Mouse (Mus musculus): ENCODE measurements at regions not wholly inside any gene's neighbourhood (a gene's known extent, or its start where the extent isn't known, plus 50 kb on each side); places are given as distances from the start of the nearest gene placed in this dataset.
"Not testable (repeated sequence)": the region's sequence is repeated elsewhere in the genome, so short reads cannot be mapped to it uniquely, and the experiment has no call there.

GRCm38 (mm10) chr17:3037145-3037870 lies 77.5 kb upstream of the Scaf8 start:
- DNase-seq (ENCODE audit: extremely low spot score, low spot score), result no peak
- H3K9me3 ChIP-seq, result peaks cover 55% of the 10 kb centered on the region

DNA sequence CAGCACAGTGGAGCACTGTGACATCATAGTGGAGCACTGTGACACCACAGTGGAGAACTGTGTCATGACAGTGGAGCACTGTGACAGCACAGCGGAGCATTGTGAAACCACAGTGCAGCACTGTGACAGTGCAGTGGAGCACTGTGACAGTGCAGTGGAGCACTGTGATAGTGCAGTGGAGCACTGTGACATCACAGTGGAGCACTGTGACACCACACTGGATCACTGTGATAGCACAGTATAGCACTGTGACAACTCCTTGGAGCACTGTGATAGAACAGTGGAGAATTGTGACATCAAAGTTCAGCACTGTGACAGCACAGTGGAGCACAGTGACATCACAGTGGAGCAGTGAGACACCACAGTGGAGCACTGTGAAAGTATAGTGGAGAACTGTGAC lies 76.7 kb upstream of the Scaf8 start:
- peaks cover 47% of the 10 kb centered on the region for H3K9me3 ChIP-seq
- no peaks in the 10 kb centered on the region for H3K4me1 ChIP-seq
- H3K27me3 ChIP-seq (ENCODE audit: poor library complexity, severe bottlenecking), result no peaks in the 10 kb centered on the region
- 85% methylated on average over 1 of the region's 1 CpGs for WGBS
- H3K36me3 ChIP-seq (replicated peaks), result no peaks in the 10 kb centered on the region
- H3K27ac ChIP-seq, result no peak overlapping the region
- no peak overlapping the region for H3K4me3 ChIP-seq
- DNase-seq (ENCODE audit: extremely low spot score, low spot score), result no peak

More at GRCm38 (mm10) chr17:3037145-3037870, 77.5 kb upstream of the Scaf8 start:
- no peaks in the 10 kb centered on the region for H3K27me3 ChIP-seq (ENCODE audit: poor library complexity, severe bottlenecking)
- no peak overlapping the region for H3K27ac ChIP-seq
- no peak overlapping the region for H3K4me3 ChIP-seq
- no peaks in the 10 kb centered on the region for H3K36me3 ChIP-seq (replicated peaks)
- H3K4me1 ChIP-seq, result no peaks in the 10 kb centered on the region
- 41% methylated on average over 3 of the region's 3 CpGs for WGBS

GRCm38 (mm10) chr17:3044520-3044919 lies 70.3 kb upstream of the Scaf8 start:
- H3K4me3 ChIP-seq; H3K27ac ChIP-seq; H3K9me3 ChIP-seq; H3K36me3 ChIP-seq (replicated peaks); DNase-seq (ENCODE audit: extremely low spot score, low spot score); H3K27me3 ChIP-seq (ENCODE audit: poor library complexity, severe bottlenecking); H3K4me1 ChIP-seq: not testable (repeated sequence)
- WGBS, result 88% methylated on average over 20 of the region's 20 CpGs

- not testable (repeated sequence) for H3K4me1 ChIP-seq; DNase-seq (ENCODE audit: extremely low spot score, low spot score); H3K4me3 ChIP-seq; H3K36me3 ChIP-seq (replicated peaks); H3K27me3 ChIP-seq (ENCODE audit: poor library complexity, severe bottlenecking); H3K27ac ChIP-seq; H3K9me3 ChIP-seq
- WGBS, result 86% methylated on average over 4 of the region's 4 CpGs
Measured at GRCm38 (mm10) chr17:3053859-3054258, 60.9 kb upstream of the Scaf8 start.

DNA sequence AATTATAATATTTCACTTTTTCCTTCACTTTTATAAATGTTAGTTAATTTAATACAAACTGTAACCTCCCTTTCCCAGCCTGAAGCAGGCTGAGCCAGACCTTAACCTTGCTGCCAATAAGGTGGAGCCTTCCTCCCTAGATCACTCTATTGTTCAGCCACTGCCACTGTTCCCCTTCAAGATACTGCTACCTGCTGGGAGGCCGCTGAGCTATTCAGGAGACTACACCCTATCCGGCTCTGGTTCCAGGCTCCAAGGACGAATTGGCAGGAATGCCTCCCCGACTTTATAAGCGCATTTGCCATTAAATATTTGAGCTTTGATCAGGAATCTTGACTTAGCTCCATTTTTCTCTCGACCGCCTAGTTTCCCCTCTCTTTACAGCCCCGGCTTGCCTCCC lies 59.9 kb upstream of the Scaf8 start:
- H3K9me3 ChIP-seq; H3K4me1 ChIP-seq; H3K4me3 ChIP-seq; H3K27me3 ChIP-seq (ENCODE audit: poor library complexity, severe bottlenecking); H3K27ac ChIP-seq; DNase-seq (ENCODE audit: extremely low spot score, low spot score); H3K36me3 ChIP-seq (replicated peaks): not testable (repeated sequence)
- WGBS, result 32% methylated on average over 8 of the region's 8 CpGs

- not testable (repeated sequence) for H3K36me3 ChIP-seq (replicated peaks); H3K27ac ChIP-seq; H3K9me3 ChIP-seq; DNase-seq (ENCODE audit: extremely low spot score, low spot score); H3K27me3 ChIP-seq (ENCODE audit: poor library complexity, severe bottlenecking); H3K4me1 ChIP-seq; H3K4me3 ChIP-seq
- WGBS, result 86% methylated on average over 3 of the region's 3 CpGs
Measured at GRCm38 (mm10) chr17:3055376-3055775, 59.4 kb upstream of the Scaf8 start.

DNA sequence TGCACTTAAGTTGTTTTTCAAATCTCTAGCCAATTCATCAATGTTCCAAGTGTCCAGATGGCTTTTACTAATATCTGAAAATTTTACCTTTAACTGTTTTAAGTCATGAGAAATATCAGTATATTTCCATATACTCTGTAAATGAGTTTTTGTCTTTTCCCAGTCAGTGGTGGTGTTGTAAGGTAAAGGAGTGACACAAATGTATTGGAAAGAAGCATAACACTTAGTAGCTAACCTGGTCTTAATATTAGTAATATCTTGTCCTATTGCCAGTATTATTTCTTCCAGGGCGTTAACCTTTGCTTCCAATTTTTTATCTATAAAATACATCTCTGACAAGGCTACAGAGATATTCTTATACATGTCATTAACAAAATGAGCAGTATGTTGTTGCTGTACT lies 51.4 kb upstream of the Scaf8 start:
- H3K27ac ChIP-seq, result not testable (repeated sequence)
- WGBS, result 78% methylated on average over 1 of the region's 1 CpGs

More for the DNA sequence above, 51.4 kb upstream of the Scaf8 start:
- not testable (repeated sequence) for H3K27me3 ChIP-seq (ENCODE audit: poor library complexity, severe bottlenecking); H3K4me1 ChIP-seq; DNase-seq (ENCODE audit: extremely low spot score, low spot score); H3K4me3 ChIP-seq; H3K36me3 ChIP-seq (replicated peaks)
- peaks cover 31% of the 10 kb centered on the region for H3K9me3 ChIP-seq

All from forebrain, embryonic 10.5 days (tissue).